Mouse (Mus musculus): Measurements from ENCODE around the gene Krt35. TPM values are rescaled to one million over a fixed set of nuclear protein-coding genes. Genes with fewer than 3 reads are reported as not detected.

Krt35 gene
- polyA plus RNA-seq, 1 experiment = not detected

DNA sequence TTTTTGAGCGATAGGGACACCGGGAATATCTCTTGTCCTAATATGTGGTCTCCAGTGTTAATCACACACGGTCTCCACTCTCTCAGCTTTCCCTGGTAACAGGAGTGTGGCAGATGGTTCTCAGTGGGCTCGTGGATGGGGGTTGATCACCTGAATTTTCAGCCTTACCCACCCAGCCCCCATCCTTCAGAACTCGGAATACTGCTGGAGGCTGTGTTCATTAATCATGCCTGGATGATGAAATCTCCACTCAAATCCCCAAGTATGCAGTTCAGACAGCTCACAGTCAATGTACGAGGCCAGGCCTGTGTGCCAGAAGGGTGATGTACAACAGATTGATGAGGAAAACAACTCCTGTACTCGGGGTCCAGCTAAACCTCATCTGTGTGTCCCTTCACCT, 28.9 kb upstream of the Krt35 start:
- Histone ChIP-seq H3K36me3 (ENCODE audit: control insufficient read depth, insufficient read depth, low read length) (no peaks in the 10 kb centered on the region), H3K4me1 (ENCODE audit: control insufficient read depth, insufficient read depth, low read length) (peaks cover 3% of the 10 kb centered on the region; the same call in 1 of the 2 replicates), H3K27ac (ENCODE audit: control insufficient read depth, insufficient read depth, low read depth, low read length) (no peak overlapping the region), H3K27me3 (ENCODE audit: control insufficient read depth, insufficient read depth, low read length) (no peaks in the 10 kb centered on the region), H3K4me3 (ENCODE audit: control insufficient read depth, low read depth, low read length) (no peak overlapping the region)
- TF ChIP-seq CTCF (IDR thresholded peaks at IDR 0.05; ENCODE audit: control insufficient read depth, insufficient read depth, insufficient replicate concordance, low read depth, low read length) = no peak
- TF ChIP-seq POLR2A (IDR thresholded peaks at IDR 0.05; ENCODE audit: control insufficient read depth, low read depth, low read length) = no peak

DNA sequence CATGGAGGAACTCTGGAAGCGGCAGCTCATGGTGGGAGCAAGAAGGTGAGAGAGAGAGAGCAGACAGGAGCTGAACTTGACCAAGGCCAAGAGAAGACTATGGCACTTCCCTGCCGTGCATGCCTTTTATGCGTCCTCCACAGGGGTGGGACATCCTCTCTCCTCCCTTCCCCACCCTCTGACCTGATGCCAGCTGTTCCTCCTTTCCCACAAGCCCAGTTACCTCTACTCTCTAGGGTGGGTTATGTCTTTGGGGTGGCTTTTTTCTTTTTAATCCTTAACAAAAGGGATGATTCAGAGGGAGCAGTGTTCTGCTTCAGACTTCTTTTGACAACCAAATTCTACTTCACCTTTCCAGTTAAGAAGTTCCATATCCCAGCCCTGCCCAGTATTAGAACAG, 25.4 kb upstream of the Krt35 start, which contains the start of gene Krt13:
TSS of gene Krt13 (minus strand) at position 101 of the 400 bp plus-strand sequence.
- H3K27me3 ChIP-seq (ENCODE audit: control insufficient read depth, insufficient read depth, low read length) = no peaks in the 10 kb centered on the region
- H3K27ac ChIP-seq (ENCODE audit: control insufficient read depth, insufficient read depth, low read depth, low read length) = no peak within 1 kb of the TSS
- no peaks in the 10 kb centered on the region for H3K36me3 ChIP-seq (ENCODE audit: control insufficient read depth, insufficient read depth, low read length)
- peaks cover 3% of the 10 kb centered on the region; the same call in 1 of the 2 replicates for H3K4me1 ChIP-seq (ENCODE audit: control insufficient read depth, insufficient read depth, low read length)
- no peak within 1 kb of the TSS for H3K4me3 ChIP-seq (ENCODE audit: control insufficient read depth, low read depth, low read length)
- TF ChIP-seq CTCF (IDR thresholded peaks at IDR 0.05; ENCODE audit: control insufficient read depth, insufficient read depth, insufficient replicate concordance, low read depth, low read length) (no peak), POLR2A (IDR thresholded peaks at IDR 0.05; ENCODE audit: control insufficient read depth, low read depth, low read length) (no peak)

GRCm38 (mm10) chr11:100120331-100120730, 24.3 kb upstream of the Krt35 start:
- TF ChIP-seq CTCF (IDR thresholded peaks at IDR 0.05; ENCODE audit: control insufficient read depth, insufficient read depth, insufficient replicate concordance, low read depth, low read length) (no peak), POLR2A (IDR thresholded peaks at IDR 0.05; ENCODE audit: control insufficient read depth, low read depth, low read length) (no peak)
- Histone ChIP-seq H3K4me1 (ENCODE audit: control insufficient read depth, insufficient read depth, low read length) (peaks cover 3% of the 10 kb centered on the region; the same call in 1 of the 2 replicates), H3K36me3 (ENCODE audit: control insufficient read depth, insufficient read depth, low read length) (no peaks in the 10 kb centered on the region), H3K27me3 (ENCODE audit: control insufficient read depth, insufficient read depth, low read length) (no peaks in the 10 kb centered on the region), H3K4me3 (ENCODE audit: control insufficient read depth, low read depth, low read length) (no peak overlapping the region), H3K27ac (ENCODE audit: control insufficient read depth, insufficient read depth, low read depth, low read length) (no peak overlapping the region)

- Histone ChIP-seq H3K27ac (ENCODE audit: control insufficient read depth, insufficient read depth, low read depth, low read length) (no peak overlapping the region), H3K36me3 (ENCODE audit: control insufficient read depth, insufficient read depth, low read length) (no peaks in the 10 kb centered on the region)
- TF ChIP-seq CTCF (IDR thresholded peaks at IDR 0.05; ENCODE audit: control insufficient read depth, insufficient read depth, insufficient replicate concordance, low read depth, low read length) (no peak), POLR2A (IDR thresholded peaks at IDR 0.05; ENCODE audit: control insufficient read depth, low read depth, low read length) (no peak)
Measured at GRCm38 (mm10) chr11:100113742-100114029, 17.6 kb upstream of the Krt35 start.

GRCm38 (mm10) chr11:100112935-100113741, 17.1 kb upstream of the Krt35 start:
- H3K36me3 ChIP-seq (ENCODE audit: control insufficient read depth, insufficient read depth, low read length) = no peaks in the 10 kb centered on the region
- TF ChIP-seq CTCF (IDR thresholded peaks at IDR 0.05; ENCODE audit: control insufficient read depth, insufficient read depth, insufficient replicate concordance, low read depth, low read length) (no peak), POLR2A (IDR thresholded peaks at IDR 0.05; ENCODE audit: control insufficient read depth, low read depth, low read length) (no peak)
- H3K27me3 ChIP-seq (ENCODE audit: control insufficient read depth, insufficient read depth, low read length) = no peaks in the 10 kb centered on the region
- no peak overlapping the region for H3K4me3 ChIP-seq (ENCODE audit: control insufficient read depth, low read depth, low read length)
- no peaks in the 10 kb centered on the region for H3K4me1 ChIP-seq (ENCODE audit: control insufficient read depth, insufficient read depth, low read length)
- H3K27ac ChIP-seq (ENCODE audit: control insufficient read depth, insufficient read depth, low read depth, low read length) = no peak overlapping the region

More at GRCm38 (mm10) chr11:100113742-100114029, 17.6 kb upstream of the Krt35 start:
- Histone ChIP-seq H3K4me3 (ENCODE audit: control insufficient read depth, low read depth, low read length) (no peak overlapping the region), H3K27me3 (ENCODE audit: control insufficient read depth, insufficient read depth, low read length) (no peaks in the 10 kb centered on the region), H3K4me1 (ENCODE audit: control insufficient read depth, insufficient read depth, low read length) (no peaks in the 10 kb centered on the region)

- Histone ChIP-seq H3K4me3 (ENCODE audit: control insufficient read depth, low read depth, low read length) (no peak within 1 kb of the TSS), H3K4me1 (ENCODE audit: control insufficient read depth, insufficient read depth, low read length) (no peaks in the 10 kb centered on the region), H3K36me3 (ENCODE audit: control insufficient read depth, insufficient read depth, low read length) (no peaks in the 10 kb centered on the region), H3K27ac (ENCODE audit: control insufficient read depth, insufficient read depth, low read depth, low read length) (no peak within 1 kb of the TSS), H3K27me3 (ENCODE audit: control insufficient read depth, insufficient read depth, low read length) (no peaks in the 10 kb centered on the region)
- TF ChIP-seq CTCF (IDR thresholded peaks at IDR 0.05; ENCODE audit: control insufficient read depth, insufficient read depth, insufficient replicate concordance, low read depth, low read length) (no peak), POLR2A (IDR thresholded peaks at IDR 0.05; ENCODE audit: control insufficient read depth, low read depth, low read length) (no peak)
Measured at GRCm38 (mm10) chr11:100105576-100106122, 9.6 kb upstream of the Krt35 start, which contains the start of gene Krt36. TSS of gene Krt36 (minus strand) at chr11:100105626.

DNA sequence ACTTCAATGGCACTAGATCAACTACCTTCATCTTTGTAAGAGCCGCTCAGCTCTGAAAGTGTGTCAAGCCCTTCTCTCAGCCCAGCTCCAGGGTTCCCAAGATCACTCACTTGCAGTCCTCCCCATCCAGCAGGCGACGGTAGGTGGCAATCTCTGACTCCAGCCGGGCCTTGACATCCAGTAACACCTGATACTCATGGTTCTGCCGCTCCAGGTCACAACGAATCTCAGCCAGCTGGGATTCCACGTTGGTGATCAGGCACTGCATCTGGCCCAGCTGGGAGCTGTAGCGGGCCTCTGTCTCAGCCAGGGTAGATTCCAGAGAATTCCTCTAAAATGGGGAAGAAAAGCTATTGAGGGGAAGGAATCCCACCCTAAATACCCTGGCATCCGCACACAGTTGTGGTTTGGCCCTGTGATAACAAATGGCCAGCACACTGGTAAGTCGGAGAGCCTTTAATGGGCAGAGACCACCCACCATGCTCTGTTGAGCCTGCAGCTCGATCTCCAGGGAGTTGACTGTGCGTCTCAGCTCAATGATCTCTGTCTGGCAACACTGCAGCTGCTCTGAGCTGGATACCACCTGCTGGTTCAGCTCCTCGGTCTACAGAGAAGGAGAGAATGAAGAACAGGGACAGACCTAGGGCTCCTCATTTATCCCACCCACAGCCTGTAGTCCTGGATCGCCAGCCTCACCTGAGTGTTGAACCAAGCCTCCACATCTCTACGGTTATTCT, 6.8 kb upstream of the Krt35 start:
- TF ChIP-seq POLR2A (IDR thresholded peaks at IDR 0.05; ENCODE audit: control insufficient read depth, low read depth, low read length) (no peak), CTCF (IDR thresholded peaks at IDR 0.05; ENCODE audit: control insufficient read depth, insufficient read depth, insufficient replicate concordance, low read depth, low read length) (no peak)
- no peak overlapping the region for H3K27ac ChIP-seq (ENCODE audit: control insufficient read depth, insufficient read depth, low read depth, low read length)

More for the DNA sequence above, 6.8 kb upstream of the Krt35 start:
- H3K27me3 ChIP-seq (ENCODE audit: control insufficient read depth, insufficient read depth, low read length) = no peaks in the 10 kb centered on the region
- no peaks in the 10 kb centered on the region for H3K4me1 ChIP-seq (ENCODE audit: control insufficient read depth, insufficient read depth, low read length)
- no peak overlapping the region for H3K4me3 ChIP-seq (ENCODE audit: control insufficient read depth, low read depth, low read length)
- H3K36me3 ChIP-seq (ENCODE audit: control insufficient read depth, insufficient read depth, low read length) = no peaks in the 10 kb centered on the region
